Mouse (Mus musculus) heart, embryonic 10.5 days (tissue): ENCODE measurements around the gene Lysmd1. TPM values are rescaled to one million over a fixed set of nuclear protein-coding genes. Genes with fewer than 3 reads are reported as not detected.
"Not testable (repeated sequence)": the region's sequence is repeated elsewhere in the genome, so short reads cannot be mapped to it uniquely, and the experiment has no call there.

Source experiments
- DNase-seq: peaks from one replicate; pipeline ENCODE4 v3.0.0-alpha.2; 2017; ENCODE audit warnings: low spot score
- H3K27ac ChIP-seq: fragments of 300-500 bp; sonication (generic); 2 replicates; pipeline ENCODE4 v1.5.1; 2016; ENCODE audit warnings: mild to moderate bottlenecking
- H3K27me3 ChIP-seq: fragments of 300-500 bp; sonication (generic); 2 replicates; pipeline ENCODE4 v1.6.1; 2016; ENCODE audit warnings: mild to moderate bottlenecking; ENCODE audit not compliant: poor library complexity, insufficient read depth, severe bottlenecking
- H3K36me3 ChIP-seq: fragments of 300-500 bp; sonication (generic); 2 replicates; pipeline ENCODE4 v1.6.1; 2016; ENCODE audit warnings: mild to moderate bottlenecking, moderate library complexity
- H3K4me1 ChIP-seq: fragments of 300-500 bp; sonication (generic); 2 replicates; pipeline ENCODE4 v1.6.1; 2016; ENCODE audit warnings: mild to moderate bottlenecking
- H3K4me3 ChIP-seq: fragments of 300-500 bp; sonication (generic); 2 replicates; pipeline ENCODE4 v1.5.1; 2016; ENCODE audit warnings: mild to moderate bottlenecking, moderate library complexity
- H3K9me3 ChIP-seq: fragments of 300-500 bp; sonication (generic); 2 replicates; pipeline ENCODE4 v1.6.1; 2016; ENCODE audit warnings: mild to moderate bottlenecking, moderate library complexity
- WGBS: fragments of 180-500 bp; shearing (Covaris S2); methylation state at CpG from one replicate; pipeline ENCODE4 v1.1.7; 2016; 5-methylcytosine and 5-hydroxymethylcytosine counted together
- polyA plus RNA-seq: library from polyadenylated mRNA; unstranded; fragments of >200 nt; fragmentation: Nextera tagmentation; extraction: Ambion mirVana; gene quantifications from 2 replicates; pipeline ENCODE4 v1.2.1, GENCODE M21; 2016

The Lysmd1 gene
- polyA plus RNA-seq, 1 experiment from 2014 or later: 10.1 TPM

DNA sequence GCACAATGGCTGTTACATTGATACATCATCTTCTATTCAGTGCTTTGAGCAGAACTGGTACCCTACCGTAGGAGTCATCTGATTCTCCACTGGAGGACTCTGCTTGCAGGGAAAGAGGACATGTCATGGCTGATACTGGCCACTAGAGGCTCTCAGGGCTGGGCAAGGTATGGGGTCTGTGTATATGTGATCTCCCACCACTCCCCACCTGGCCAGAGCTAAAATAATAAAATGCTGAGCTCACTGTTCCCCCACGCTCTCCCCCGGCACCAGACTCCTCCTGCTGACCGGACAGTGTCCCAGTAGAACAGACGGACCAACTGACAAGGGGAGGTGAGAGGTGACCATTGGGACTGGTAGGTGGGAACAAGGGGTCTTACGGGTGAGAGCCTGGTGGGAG, 9.6 kb upstream of the Lysmd1 start, which contains the start of gene Tmod4:
TSS of gene Tmod4 (plus strand) at position 231 of the 400 bp plus-strand sequence.
- Histone ChIP-seq H3K27ac (0 out of 2 replicates have a peak within 1 kb of the TSS, but pooled peaks have one; percentile 19), H3K4me1 (peaks cover 4% of the 10 kb centered on the region; the same call in 1 of the 2 replicates), H3K9me3 (no peaks in the 10 kb centered on the region), H3K36me3 (peaks cover 49% of the 10 kb centered on the region), H3K27me3 (no peaks in the 10 kb centered on the region), H3K4me3 (no peak within 1 kb of the TSS)
- no peak for DNase-seq
- 59% methylated on average over 6 of the region's 6 CpGs for WGBS

DNA sequence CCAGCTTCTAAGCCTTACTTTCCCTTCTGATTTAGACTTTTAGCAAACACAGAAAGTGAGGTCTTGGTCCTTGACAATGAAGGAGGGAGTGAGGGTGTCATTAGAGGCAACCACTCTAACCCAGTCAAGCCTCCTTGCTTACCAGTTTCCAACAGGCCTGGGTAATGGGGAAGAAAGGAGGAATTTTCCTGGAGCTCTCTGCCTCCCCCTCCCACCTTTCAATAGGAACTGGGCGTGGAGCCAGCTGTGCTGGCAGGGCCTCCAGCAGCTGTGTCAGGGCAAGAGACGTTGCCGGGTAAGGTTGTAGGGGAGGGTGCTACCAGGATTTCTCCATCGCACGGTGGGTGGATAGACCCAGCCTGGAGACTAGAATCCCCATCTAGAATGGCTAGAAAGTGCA, 8.9 kb upstream of the Lysmd1 start:
- Histone ChIP-seq H3K4me3 (no peak overlapping the region), H3K27me3 (no peaks in the 10 kb centered on the region), H3K27ac (no peak overlapping the region), H3K36me3 (peaks cover 48% of the 10 kb centered on the region), H3K4me1 (peaks cover 4% of the 10 kb centered on the region; the same call in 1 of the 2 replicates), H3K9me3 (no peaks in the 10 kb centered on the region)
- 29% methylated on average over 5 of the region's 5 CpGs for WGBS
- no peak for DNase-seq

DNA sequence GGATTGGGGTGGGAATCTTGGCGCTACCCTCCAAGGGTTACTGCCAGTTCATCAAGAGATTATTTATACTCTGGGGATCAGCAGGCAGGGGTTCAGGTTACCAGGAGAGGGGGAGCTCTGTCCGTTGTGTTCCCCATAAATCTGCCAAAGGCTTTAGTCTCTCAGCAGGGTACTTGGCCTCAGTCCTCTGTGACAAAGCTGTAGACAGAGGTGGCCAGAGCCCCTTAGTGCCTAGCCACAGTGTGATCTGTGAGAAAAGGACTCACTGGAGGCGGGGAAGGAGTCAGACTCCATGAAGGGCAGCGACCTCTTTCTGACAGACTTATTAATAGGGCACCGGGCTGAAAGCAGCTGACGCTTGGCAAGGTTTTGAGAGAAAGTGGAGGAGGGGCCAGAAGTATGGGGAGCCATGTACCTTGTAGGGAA, 4.6 kb upstream of the Lysmd1 start:
- no peaks in the 10 kb centered on the region for H3K27me3 ChIP-seq
- H3K36me3 ChIP-seq: peaks cover 42% of the 10 kb centered on the region
- H3K27ac ChIP-seq: no peak overlapping the region
- H3K9me3 ChIP-seq: no peaks in the 10 kb centered on the region
- H3K4me3 ChIP-seq: no peak overlapping the region
- 68% methylated on average over 6 of the region's 6 CpGs for WGBS
- peak; percentile 58 for DNase-seq
- H3K4me1 ChIP-seq: peaks cover 8% of the 10 kb centered on the region

DNA sequence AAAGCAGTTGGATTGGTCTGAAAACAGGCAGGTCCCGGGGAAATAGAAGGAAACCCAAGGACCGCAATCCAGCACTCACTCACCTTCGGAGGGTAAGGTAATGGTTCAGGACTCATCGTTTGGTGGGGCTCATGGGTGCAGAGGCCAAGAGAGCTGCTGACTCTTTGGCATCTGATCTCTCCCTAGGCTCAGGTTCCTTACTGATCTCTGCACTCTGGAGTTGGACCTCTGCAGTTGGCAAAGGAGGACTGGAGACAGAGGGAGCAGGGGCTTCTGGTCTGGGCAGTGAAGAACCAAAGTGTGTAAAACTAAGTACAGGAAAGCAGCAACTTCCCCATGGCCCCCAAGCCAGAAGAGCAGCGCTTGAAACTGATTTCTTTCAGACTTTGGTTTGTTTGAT, 3.8 kb upstream of the Lysmd1 start:
- Histone ChIP-seq H3K27me3 (no peaks in the 10 kb centered on the region), H3K27ac (no peak overlapping the region), H3K4me1 (peaks cover 9% of the 10 kb centered on the region; the same call in 1 of the 2 replicates), H3K36me3 (peaks cover 42% of the 10 kb centered on the region), H3K9me3 (no peaks in the 10 kb centered on the region), H3K4me3 (no peak overlapping the region)
- WGBS: 87% methylated on average over 5 of the region's 5 CpGs
- DNase-seq: peak; percentile 71

DNA sequence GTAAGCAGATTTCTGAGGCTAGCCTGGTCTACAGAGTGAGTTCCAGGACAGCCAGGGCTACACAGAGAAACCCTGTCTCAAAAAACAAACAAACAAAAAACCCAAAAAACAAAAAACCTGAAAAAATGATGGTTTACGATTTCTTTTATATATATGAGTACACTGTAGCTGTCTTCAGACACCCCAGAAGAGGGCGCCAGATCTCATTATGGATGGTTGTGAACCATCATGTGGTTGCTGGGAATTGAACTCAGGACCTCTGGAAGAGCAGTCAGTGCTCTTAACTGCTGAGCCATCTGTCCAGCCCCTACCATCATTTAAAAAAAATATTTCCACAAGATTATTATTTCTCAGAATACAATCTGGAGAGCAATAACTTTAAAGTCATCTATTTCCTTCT, 1.5 kb upstream of the Lysmd1 start:
- peaks cover 39% of the 10 kb centered on the region for H3K36me3 ChIP-seq
- H3K9me3 ChIP-seq, DNase-seq, H3K27ac ChIP-seq, H3K4me3 ChIP-seq, H3K27me3 ChIP-seq: not testable (repeated sequence)
- WGBS: 81% methylated on average over 2 of the region's 2 CpGs
- peaks cover 20% of the 10 kb centered on the region for H3K4me1 ChIP-seq

DNA sequence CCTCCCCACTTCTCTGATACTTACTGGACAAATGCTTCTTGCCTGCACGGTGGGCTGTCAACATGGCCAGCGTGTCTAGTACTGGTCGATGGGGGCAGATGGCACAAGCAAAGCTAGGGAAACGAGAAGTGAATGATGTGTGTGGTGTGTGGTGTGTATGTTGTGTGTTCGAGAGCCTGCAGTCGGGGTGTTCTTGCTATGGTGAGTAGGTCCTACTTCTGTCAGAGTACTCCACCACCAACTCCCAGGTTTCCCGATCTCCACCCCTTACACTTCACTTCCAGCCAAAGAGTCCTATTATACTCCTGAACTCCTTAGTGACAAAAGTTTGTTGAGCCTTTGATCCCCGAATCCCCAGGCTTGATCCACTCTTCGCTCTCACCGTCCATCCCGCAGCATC, 712 bp upstream of the Lysmd1 start:
- no peaks in the 10 kb centered on the region for H3K27me3 ChIP-seq
- WGBS: 56% methylated on average over 11 of the region's 11 CpGs
- peak overlapping the region; percentile 71 for H3K4me3 ChIP-seq
- H3K9me3 ChIP-seq: no peaks in the 10 kb centered on the region
- DNase-seq: no peak
- H3K27ac ChIP-seq: peak overlapping the region; percentile 92
- peaks cover 20% of the 10 kb centered on the region for H3K4me1 ChIP-seq
- peaks cover 42% of the 10 kb centered on the region for H3K36me3 ChIP-seq

DNA sequence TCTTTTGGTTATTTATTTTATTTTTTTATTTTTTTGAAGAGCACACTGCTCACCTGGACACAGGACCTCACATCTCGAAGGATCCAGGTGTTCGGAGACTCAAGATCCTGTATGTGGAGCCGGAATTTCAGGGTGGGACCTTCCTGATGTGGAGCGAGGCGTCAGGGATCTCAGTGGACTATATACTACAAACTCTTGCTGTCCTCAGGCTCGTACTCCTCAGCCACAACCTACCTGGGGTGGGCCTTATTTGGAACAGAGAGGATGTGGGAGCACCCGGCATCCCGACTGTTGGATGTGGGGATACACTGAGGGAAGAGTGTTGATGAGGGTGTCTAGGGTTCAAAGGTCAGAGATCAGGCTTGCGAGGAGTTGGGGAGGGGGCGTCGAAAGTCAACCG, 245 bp downstream of the Lysmd1 start:
- Histone ChIP-seq H3K4me3 (peak overlapping the region; percentile 71), H3K36me3 (peaks cover 33% of the 10 kb centered on the region), H3K4me1 (peaks cover 20% of the 10 kb centered on the region)
- DNase-seq, H3K27ac ChIP-seq, H3K27me3 ChIP-seq, H3K9me3 ChIP-seq: not testable (repeated sequence)
- no CpG with 5 or more reads among the region's 12 CpGs for WGBS

DNA sequence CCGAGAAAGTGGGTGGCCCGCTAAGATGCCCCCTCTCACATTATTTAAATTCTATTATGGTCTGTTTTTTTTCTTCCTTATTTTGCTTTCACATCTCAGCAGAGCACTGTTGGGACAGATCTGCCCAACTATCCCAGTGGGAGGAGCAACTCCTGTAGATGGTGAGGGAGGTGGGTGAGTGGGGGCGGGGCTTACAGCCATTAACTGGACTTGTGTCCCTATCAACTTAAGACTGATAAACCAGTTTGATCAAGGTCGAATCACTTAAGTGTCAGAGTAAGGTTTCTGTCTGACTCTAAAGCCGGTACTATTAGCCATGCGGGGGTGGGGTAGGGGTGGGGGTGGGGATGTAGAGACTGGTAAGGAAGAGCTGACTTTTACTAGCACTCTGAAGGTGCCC, 1.1 kb downstream of the Lysmd1 start:
- H3K27me3 ChIP-seq: no peaks in the 10 kb centered on the region
- H3K4me3 ChIP-seq: peak overlapping the region; percentile 52
- peaks cover 27% of the 10 kb centered on the region for H3K4me1 ChIP-seq
- peak overlapping the region; percentile 36; the same call in 1 of the 2 replicates for H3K27ac ChIP-seq
- no peak for DNase-seq
- 21% methylated on average over 6 of the region's 6 CpGs for WGBS
- H3K36me3 ChIP-seq: peaks cover 32% of the 10 kb centered on the region
- H3K9me3 ChIP-seq: no peaks in the 10 kb centered on the region

DNA sequence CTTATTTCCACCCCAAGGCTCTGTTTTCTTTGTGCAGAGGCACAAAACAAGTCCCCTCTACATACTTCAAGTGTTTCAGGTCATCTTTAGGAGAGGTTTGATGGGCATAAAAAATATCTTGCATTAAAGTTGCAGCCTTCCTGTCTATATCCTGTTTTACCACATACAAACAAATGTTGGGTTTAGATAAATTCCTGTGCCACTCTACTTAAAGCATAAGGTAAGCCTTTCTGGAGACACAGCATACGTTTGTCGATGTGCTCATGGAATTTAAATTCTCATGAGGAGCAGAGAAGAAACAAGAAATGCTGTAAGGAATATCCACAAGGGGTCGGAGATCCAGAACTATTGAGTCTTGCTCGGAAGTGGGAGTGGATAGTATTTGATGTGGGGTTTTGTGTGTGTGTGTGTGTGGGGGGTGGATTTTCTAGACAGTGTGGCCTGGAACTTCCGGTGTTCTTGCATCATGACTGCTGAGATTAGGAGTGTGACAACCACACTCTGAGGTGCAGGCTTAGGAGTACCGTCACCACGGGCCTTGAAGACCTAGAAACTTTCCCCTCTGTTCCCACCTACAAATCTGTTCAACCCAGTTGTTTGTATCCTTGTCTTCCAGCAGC, 1.7 kb downstream of the Lysmd1 start:
- Histone ChIP-seq H3K4me1 (peaks cover 30% of the 10 kb centered on the region), H3K4me3 (peak overlapping the region; percentile 52), H3K9me3 (no peaks in the 10 kb centered on the region), H3K27ac (peak overlapping the region; percentile 36; the same call in 1 of the 2 replicates), H3K27me3 (no peaks in the 10 kb centered on the region), H3K36me3 (peaks cover 33% of the 10 kb centered on the region)
- 86% methylated on average over 7 of the region's 7 CpGs for WGBS
- no peak for DNase-seq

DNA sequence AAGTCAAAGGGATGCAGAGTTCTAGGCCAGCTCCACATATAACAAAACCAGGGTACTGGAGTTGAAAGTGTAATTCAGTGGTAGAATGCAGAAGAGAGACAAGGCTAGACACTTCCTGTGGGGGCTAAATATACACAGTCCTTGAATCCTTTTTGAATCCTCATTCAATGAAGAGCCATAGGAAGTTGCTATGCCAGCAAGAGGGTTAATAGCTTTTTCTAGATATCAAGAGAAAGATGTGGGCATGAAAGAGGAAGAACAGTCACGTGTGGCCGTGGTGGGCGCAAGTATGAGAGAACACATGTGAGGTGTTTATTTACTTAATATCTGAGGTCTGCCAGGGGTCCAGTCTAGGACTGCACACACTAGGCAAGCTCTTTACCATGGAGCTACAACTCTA, 2.4 kb downstream of the Lysmd1 start:
- DNase-seq: no peak
- H3K4me1 ChIP-seq: peaks cover 30% of the 10 kb centered on the region
- no peak overlapping the region for H3K4me3 ChIP-seq
- H3K27ac ChIP-seq: no peak overlapping the region
- H3K9me3 ChIP-seq: no peaks in the 10 kb centered on the region
- peaks cover 30% of the 10 kb centered on the region for H3K36me3 ChIP-seq
- WGBS: 89% methylated on average over 3 of the region's 3 CpGs
- H3K27me3 ChIP-seq: no peaks in the 10 kb centered on the region

DNA sequence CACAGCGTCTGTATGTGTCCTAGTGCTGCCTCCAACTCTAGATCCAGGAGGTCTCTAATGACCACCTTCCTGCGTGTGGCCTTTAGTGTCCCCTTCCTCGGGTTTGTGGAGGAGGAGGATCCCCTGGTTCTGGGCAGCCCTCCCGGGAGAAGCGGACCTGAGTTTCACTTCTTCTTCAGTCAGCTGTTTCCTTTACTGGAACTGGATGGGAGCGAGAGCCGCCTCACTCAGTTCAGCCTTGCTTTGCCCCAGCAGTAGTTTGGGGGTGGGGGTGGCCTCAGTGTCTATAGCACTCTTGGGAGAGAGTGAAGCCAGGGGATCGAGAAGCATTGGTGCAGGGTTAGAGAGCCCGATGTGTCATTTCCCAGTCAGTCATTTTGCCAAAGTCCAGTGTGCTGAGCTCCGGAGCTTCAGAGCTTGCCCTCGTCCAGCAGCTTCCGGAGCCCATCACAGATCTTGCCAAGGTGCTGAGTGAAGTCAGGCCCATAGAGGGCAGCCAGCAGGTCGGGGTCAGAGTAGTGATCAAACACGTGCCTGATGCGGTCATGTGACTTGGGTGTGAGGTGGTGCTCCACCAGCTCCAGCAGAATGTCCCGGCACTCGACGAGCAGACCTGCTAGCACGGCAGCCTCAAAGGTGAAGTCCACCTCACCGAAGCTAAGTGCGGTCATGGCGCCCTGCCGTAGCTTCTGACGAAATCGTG, 5.8 kb downstream of the Lysmd1 start:
- 51% methylated on average over 25 of the region's 25 CpGs for WGBS
- no peaks in the 10 kb centered on the region for H3K9me3 ChIP-seq
- no peaks in the 10 kb centered on the region for H3K27me3 ChIP-seq
- DNase-seq: no peak
- H3K4me1 ChIP-seq: peaks cover 25% of the 10 kb centered on the region
- H3K4me3 ChIP-seq: peak overlapping the region; percentile 25; the same call in 1 of the 2 replicates
- peaks cover 16% of the 10 kb centered on the region for H3K36me3 ChIP-seq
- 0 out of 2 replicates have a peak overlapping the region, but pooled peaks have one; percentile 7 for H3K27ac ChIP-seq

DNA sequence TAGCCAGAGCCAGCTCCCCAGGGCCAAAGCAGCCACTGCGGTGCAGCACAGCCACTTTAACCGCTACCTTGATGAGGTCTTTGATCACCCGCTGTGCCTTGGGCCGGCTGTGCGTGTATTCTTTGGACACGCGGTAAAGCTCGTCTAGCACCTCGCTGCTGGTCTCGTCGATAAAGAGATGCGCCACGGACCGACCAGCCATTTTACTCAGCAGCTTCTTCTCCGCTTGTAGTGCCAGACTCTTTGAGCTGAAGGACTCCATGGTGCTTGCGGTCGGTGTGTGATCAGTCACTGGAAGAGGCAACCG, 6.4 kb downstream of the Lysmd1 start:
- WGBS: 40% methylated on average over 18 of the region's 18 CpGs
- DNase-seq: no peak
- Histone ChIP-seq H3K9me3 (no peaks in the 10 kb centered on the region), H3K27ac (0 out of 2 replicates have a peak overlapping the region, but pooled peaks have one; percentile 7), H3K4me1 (peaks cover 20% of the 10 kb centered on the region), H3K36me3 (peaks cover 16% of the 10 kb centered on the region), H3K4me3 (peak overlapping the region; percentile 25; the same call in 1 of the 2 replicates), H3K27me3 (no peaks in the 10 kb centered on the region)

DNA sequence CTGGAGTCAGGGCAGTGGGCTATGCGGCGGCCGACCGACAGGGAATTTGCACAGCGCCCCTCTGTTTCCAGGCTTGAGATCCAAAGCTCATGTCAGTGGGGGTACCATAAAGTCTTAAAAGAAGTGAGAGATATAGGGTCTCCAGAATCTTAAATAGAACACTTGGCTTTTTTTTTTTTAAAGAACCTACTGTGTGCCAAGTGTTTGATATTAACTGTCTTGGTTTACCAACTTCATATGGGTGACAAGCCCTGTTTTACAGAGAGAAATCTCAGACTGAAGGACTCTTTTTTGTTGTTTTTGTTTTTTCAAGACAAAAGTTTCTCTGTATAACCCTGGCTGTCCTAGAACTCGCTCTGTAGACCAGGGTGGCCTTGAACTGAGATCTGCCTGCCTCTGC, 6.9 kb downstream of the Lysmd1 start:
- Histone ChIP-seq H3K4me3 (no peak overlapping the region), H3K9me3 (no peaks in the 10 kb centered on the region), H3K4me1 (peaks cover 14% of the 10 kb centered on the region), H3K27me3 (no peaks in the 10 kb centered on the region), H3K36me3 (peaks cover 16% of the 10 kb centered on the region), H3K27ac (no peak overlapping the region)
- DNase-seq: no peak
- WGBS: 87% methylated on average over 6 of the region's 6 CpGs
